Mouse (Mus musculus) gastrocnemius, postnatal 4 days (tissue): Measurements from ENCODE around the gene Klhl28. TPM values are rescaled to one million over a fixed set of nuclear protein-coding genes. Genes with fewer than 3 reads are reported as not detected.

Experiments used
- DNase-seq, 2 experiments: peaks; one replicate each; pipeline ENCODE4 v3.0.0; 2021 to 2022; ENCODE audit warnings: low spot score in 2 of 2, mixed read lengths in 2 of 2
- long read RNA-seq, 2 experiments: library from polyadenylated mRNA; stranded (forward); transcript quantifications; one replicate each; pipeline ENCODE4 v2.0.0; 2021
- total RNA-seq, 2 experiments: library from RNA; stranded (reverse); gene quantifications; 2 replicates each; pipeline ENCODE4 v1.2.3; 2021

Gene Klhl28
- 10 to 100 TPM; 14.1 to 15.1 TPM for total RNA-seq
- long read RNA-seq, experiment 1, full-length matches to known transcripts, result 5 of 5 reads
- long read RNA-seq, experiment 1, partial matches to known transcripts, result 0 of 5 reads
- long read RNA-seq, experiment 1, other reads (novel, unspliced or antisense), result 0 of 5 reads
- long read RNA-seq, experiment 2, full-length matches to known transcripts, result 1 of 8 reads
- long read RNA-seq, experiment 2, partial matches to known transcripts, result 0 of 8 reads
- long read RNA-seq, experiment 2, other reads (novel, unspliced or antisense), result 7 of 8 reads

- DNase-seq, result peak; percentile 96 to 99
Observed at GRCm38 (mm10) chr12:64965124-64966026, at the start of gene Klhl28, which contains the start of gene Togaram1. Klhl28 (minus strand) TSS chr12:64965534. Togaram1 (plus strand) TSS chr12:64965804.

- DNase-seq, result no peak
Observed at GRCm38 (mm10) chr12:65007725-65008124, 42.4 kb upstream of the Klhl28 start.

- no peak for DNase-seq
Observed at GRCm38 (mm10) chr12:64977518-64977917, 12.2 kb upstream of the Klhl28 start.

- no peak for DNase-seq
Observed at GRCm38 (mm10) chr12:64976191-64976590, 10.9 kb upstream of the Klhl28 start.

- DNase-seq, result no peak
Observed at GRCm38 (mm10) chr12:64975558-64975957, 10.2 kb upstream of the Klhl28 start.

GRCm38 (mm10) chr12:64972063-64972462 is 6.7 kb upstream of the Klhl28 start:
- no peak for DNase-seq

GRCm38 (mm10) chr12:64971399-64971798 is 6.1 kb upstream of the Klhl28 start:
- no peak for DNase-seq

GRCm38 (mm10) chr12:64968067-64968466 is 2.7 kb upstream of the Klhl28 start:
- no peak for DNase-seq

- DNase-seq, result peak in 1 of 2 experiments; percentile 9
Observed at GRCm38 (mm10) chr12:64967470-64967869, 2.1 kb upstream of the Klhl28 start.

GRCm38 (mm10) chr12:64966652-64967435 is 1.5 kb upstream of the Klhl28 start:
- peak in 1 of 2 experiments; percentile 9 for DNase-seq

- peak; percentile 30 to 56 for DNase-seq
Observed at GRCm38 (mm10) chr12:64966101-64966631, 832 bp upstream of the Klhl28 start.

- DNase-seq, result no peak
Observed at GRCm38 (mm10) chr12:64964560-64964959, 774 bp downstream of the Klhl28 start.

GRCm38 (mm10) chr12:64937493-64937892 is 27.8 kb downstream of the Klhl28 start:
- no peak for DNase-seq

- peak; percentile 87 to 94 for DNase-seq
Observed at GRCm38 (mm10) chr12:64917578-64918471, 47.5 kb downstream of the Klhl28 start, which contains the start of gene Gm527. Gm527 (plus strand) TSS chr12:64917906.

- DNase-seq, result no peak
Observed at GRCm38 (mm10) chr12:64916735-64917134, 48.6 kb downstream of the Klhl28 start.

- no peak for DNase-seq
Observed at GRCm38 (mm10) chr12:64912996-64913395, 52.3 kb downstream of the Klhl28 start.

- DNase-seq, result no peak
Observed at GRCm38 (mm10) chr12:64903186-64903585, 62.1 kb downstream of the Klhl28 start.

- DNase-seq, result peak; percentile 21 to 72
Observed at GRCm38 (mm10) chr12:64902506-64902905, 62.8 kb downstream of the Klhl28 start.

- DNase-seq, result peak; percentile 20 to 48
Observed at GRCm38 (mm10) chr12:64897060-64897730, 68.1 kb downstream of the Klhl28 start.
